Mouse (Mus musculus): ENCODE results near the gene Muc13.

Muc13 gene

GRCm38 (mm10) chr16:33824603-33825002, 30.8 kb downstream of the Muc13 start:
- no peak for DNase-seq (ENCODE audit: low spot score)

- DNase-seq (ENCODE audit: low spot score) = no peak
Observed at GRCm38 (mm10) chr16:33828496-33828895, 34.7 kb downstream of the Muc13 start.

GRCm38 (mm10) chr16:33829301-33829831, 35.5 kb downstream of the Muc13 start, which contains the start of gene Itgb5:
Itgb5 (plus strand) TSS chr16:33829665.
- peak; percentile 84 for DNase-seq (ENCODE audit: low spot score)

- peak; percentile 67 for DNase-seq (ENCODE audit: low spot score)
Observed at GRCm38 (mm10) chr16:33829842-33830511, 36.1 kb downstream of the Muc13 start.

- no peak for DNase-seq (ENCODE audit: low spot score)
Observed at GRCm38 (mm10) chr16:33830512-33831105, 36.8 kb downstream of the Muc13 start.

GRCm38 (mm10) chr16:33832057-33832456, 38.2 kb downstream of the Muc13 start:
- no peak for DNase-seq (ENCODE audit: low spot score)

- DNase-seq (ENCODE audit: low spot score) = peak; percentile 43
Observed at GRCm38 (mm10) chr16:33832728-33833428, 39.0 kb downstream of the Muc13 start.

- DNase-seq (ENCODE audit: low spot score) = no peak
Observed at GRCm38 (mm10) chr16:33833429-33833753, 39.6 kb downstream of the Muc13 start.

- peak; percentile 72 for DNase-seq (ENCODE audit: low spot score)
Observed at GRCm38 (mm10) chr16:33833781-33834482, 40.1 kb downstream of the Muc13 start.

- peak; percentile 77 for DNase-seq (ENCODE audit: low spot score)
Observed at GRCm38 (mm10) chr16:33836676-33837075, 42.8 kb downstream of the Muc13 start.

GRCm38 (mm10) chr16:33837191-33837590, 43.4 kb downstream of the Muc13 start:
- peak; percentile 45 for DNase-seq (ENCODE audit: low spot score)

GRCm38 (mm10) chr16:33840616-33841015, 46.8 kb downstream of the Muc13 start:
- peak; percentile 59 for DNase-seq (ENCODE audit: low spot score)

- no peak for DNase-seq (ENCODE audit: low spot score)
Observed at GRCm38 (mm10) chr16:33842081-33842880, 48.4 kb downstream of the Muc13 start.

GRCm38 (mm10) chr16:33844150-33844611, 50.3 kb downstream of the Muc13 start:
- DNase-seq (ENCODE audit: low spot score) = no peak

GRCm38 (mm10) chr16:33844866-33845265, 51.0 kb downstream of the Muc13 start:
- no peak for DNase-seq (ENCODE audit: low spot score)

- DNase-seq (ENCODE audit: low spot score) = no peak
Observed at GRCm38 (mm10) chr16:33853271-33853670, 59.4 kb downstream of the Muc13 start.

- no peak for DNase-seq (ENCODE audit: low spot score)
Observed at GRCm38 (mm10) chr16:33858766-33859165, 64.9 kb downstream of the Muc13 start.

GRCm38 (mm10) chr16:33859380-33859779, 65.5 kb downstream of the Muc13 start:
- no peak for DNase-seq (ENCODE audit: low spot score)

GRCm38 (mm10) chr16:33859988-33860700, 66.3 kb downstream of the Muc13 start:
- no peak for DNase-seq (ENCODE audit: low spot score)

GRCm38 (mm10) chr16:33862406-33862805, 68.6 kb downstream of the Muc13 start:
- DNase-seq (ENCODE audit: low spot score) = no peak

All from yolk sac, embryonic 10.5 days (tissue).